Mouse (Mus musculus): ENCODE measurements around the gene Synpo2l. TPM values are rescaled to one million over a fixed set of nuclear protein-coding genes. Genes with fewer than 3 reads are reported as not detected.
A peak's percentile ranks its signal among the peaks of the same experiment; 100 is the strongest.

The Synpo2l gene
- polyA plus RNA-seq, 1 experiment from 2014 or later = 0.32 TPM

DNA sequence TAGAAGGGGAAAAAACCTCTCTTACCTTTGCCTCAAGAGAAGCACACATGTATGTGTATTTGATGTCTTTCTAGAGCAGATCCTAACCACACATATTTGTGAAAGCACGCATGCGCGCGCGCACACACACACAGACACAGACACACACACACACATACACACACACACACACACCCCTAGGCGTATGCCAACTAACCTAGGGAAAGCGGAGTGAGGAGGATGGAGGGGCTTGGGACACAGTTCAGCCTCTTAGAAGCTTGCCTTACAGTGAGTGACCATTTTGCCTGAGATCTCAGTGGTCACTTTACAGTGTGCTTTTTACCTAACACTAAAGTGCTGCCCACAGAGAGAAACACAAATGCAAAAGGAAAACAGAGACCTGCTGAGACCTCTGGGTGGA is 8.5 kb downstream of the Synpo2l start:
- Histone ChIP-seq H3K4me3 (replicated peaks; ENCODE audit: low read depth, low read length) (no peak overlapping the region), H3K4me2 (ENCODE audit: low read length) (no peak overlapping the region), H3K27me3 (ENCODE audit: insufficient read depth, low read length) (no peaks in the 10 kb centered on the region), H3K9me3 (replicated peaks; ENCODE audit: low read length) (no peaks in the 10 kb centered on the region), H3K36me3 (ENCODE audit: insufficient read depth, low read length) (no peaks in the 10 kb centered on the region), H3K9ac (ENCODE audit: low read depth, low read length) (no peak overlapping the region), H3K27ac (no peak overlapping the region), H3K4me1 (replicated peaks; ENCODE audit: insufficient read depth, low read length) (peaks cover 5% of the 10 kb centered on the region; the same call in 1 of the 2 replicates)
- ATAC-seq (replicated peaks; ENCODE audit: low FRiP score, low read depth) (no peak), DNase-seq (ENCODE audit: low spot score) (no peak)
- WGBS = 96% methylated on average over 7 of the region's 7 CpGs
- no peak for TF ChIP-seq CTCF (IDR thresholded peaks at IDR 0.05; ENCODE audit: low read depth)

DNA sequence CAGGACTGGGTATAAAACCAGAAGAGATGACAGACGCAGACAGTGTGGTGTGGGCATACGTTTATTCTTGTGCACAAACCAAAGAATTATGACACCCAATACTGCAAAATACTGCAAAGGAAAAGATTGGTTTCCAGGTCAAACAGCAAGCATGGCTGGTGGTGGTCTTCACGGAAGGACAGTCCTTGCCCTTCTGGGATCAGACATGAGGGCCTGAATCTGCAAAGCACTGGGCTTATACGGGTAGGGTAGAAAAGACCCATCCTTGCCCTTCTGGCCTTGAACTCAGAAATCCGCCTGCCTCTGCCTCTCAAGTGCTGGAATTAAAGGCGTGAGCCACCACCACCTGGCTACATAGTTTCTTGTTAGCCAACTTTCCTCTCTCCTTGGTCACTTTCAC is 9.3 kb downstream of the Synpo2l start:
- DNase-seq (ENCODE audit: low spot score) = no peak
- Histone ChIP-seq H3K27ac (no peak overlapping the region), H3K27me3 (ENCODE audit: insufficient read depth, low read length) (no peaks in the 10 kb centered on the region), H3K4me3 (replicated peaks; ENCODE audit: low read depth, low read length) (no peak overlapping the region), H3K4me1 (replicated peaks; ENCODE audit: insufficient read depth, low read length) (peaks cover 5% of the 10 kb centered on the region; the same call in 1 of the 2 replicates), H3K9ac (ENCODE audit: low read depth, low read length) (no peak overlapping the region), H3K36me3 (ENCODE audit: insufficient read depth, low read length) (no peaks in the 10 kb centered on the region), H3K9me3 (replicated peaks; ENCODE audit: low read length) (no peaks in the 10 kb centered on the region), H3K4me2 (ENCODE audit: low read length) (no peak overlapping the region)
- no peak for TF ChIP-seq CTCF (IDR thresholded peaks at IDR 0.05; ENCODE audit: low read depth)
- 81% methylated on average over 6 of the region's 6 CpGs for WGBS
- no peak for ATAC-seq (replicated peaks; ENCODE audit: low FRiP score, low read depth)

DNA sequence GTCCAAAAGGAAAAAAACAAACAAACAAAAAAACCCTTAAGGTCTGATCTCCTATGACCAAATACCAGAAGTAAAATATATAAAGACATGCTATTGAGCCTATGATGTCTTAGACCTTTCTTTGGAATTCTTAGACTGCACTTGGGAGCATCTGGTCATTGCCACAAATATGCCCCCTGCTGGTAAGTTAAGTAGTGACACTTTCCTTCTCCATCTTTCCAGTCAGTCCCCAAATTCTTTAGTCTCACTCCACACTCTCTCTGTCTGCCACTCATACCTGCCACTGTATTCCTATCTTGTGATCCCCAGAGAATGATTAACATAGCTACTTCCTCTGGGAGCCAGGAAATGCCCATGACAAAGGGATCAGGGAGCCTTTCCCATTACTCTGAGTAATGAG is 9.8 kb downstream of the Synpo2l start:
- no peak overlapping the region for H3K27ac ChIP-seq
- peaks cover 3% of the 10 kb centered on the region; the same call in 1 of the 2 replicates for H3K4me1 ChIP-seq (replicated peaks; ENCODE audit: insufficient read depth, low read length)
- no peaks in the 10 kb centered on the region for H3K27me3 ChIP-seq (ENCODE audit: insufficient read depth, low read length)
- DNase-seq (ENCODE audit: low spot score) = peak; percentile 89
- TF ChIP-seq CTCF (IDR thresholded peaks at IDR 0.05; ENCODE audit: low read depth) = peak; percentile 84
- H3K9ac ChIP-seq (ENCODE audit: low read depth, low read length) = no peak overlapping the region
- no peaks in the 10 kb centered on the region for H3K36me3 ChIP-seq (ENCODE audit: insufficient read depth, low read length)
- no peaks in the 10 kb centered on the region for H3K9me3 ChIP-seq (replicated peaks; ENCODE audit: low read length)
- ATAC-seq (replicated peaks; ENCODE audit: low FRiP score, low read depth) = no peak
- no peak overlapping the region for H3K4me2 ChIP-seq (ENCODE audit: low read length)
- no peak overlapping the region for H3K4me3 ChIP-seq (replicated peaks; ENCODE audit: low read depth, low read length)

DNA sequence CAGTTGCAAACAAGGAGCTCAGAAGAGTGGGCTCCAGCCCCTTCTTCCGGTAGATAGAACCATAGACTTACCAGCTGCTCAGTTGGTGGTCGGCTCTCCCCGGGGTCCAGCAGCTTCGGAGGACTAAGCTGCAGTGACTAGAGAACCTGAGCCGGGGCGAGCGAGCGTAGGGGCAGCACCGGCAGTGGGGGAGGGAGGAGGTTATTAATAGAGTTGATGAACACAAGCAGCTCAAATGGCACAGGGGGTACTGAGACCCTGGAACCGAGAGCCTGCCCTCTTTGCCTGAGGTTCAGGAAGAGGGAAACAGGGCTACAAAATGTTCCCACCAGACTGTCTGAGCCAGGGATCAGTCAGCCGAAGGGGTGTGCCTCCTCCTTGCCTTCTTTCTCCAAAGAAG is 11.8 kb downstream of the Synpo2l start, which contains the start of gene Myoz1:
TSS of gene Myoz1 (minus strand) at position 180 of the 400 bp plus-strand sequence.
- no peak within 1 kb of the TSS for H3K27ac ChIP-seq
- DNase-seq (ENCODE audit: low spot score) = peak; percentile 28

DNA sequence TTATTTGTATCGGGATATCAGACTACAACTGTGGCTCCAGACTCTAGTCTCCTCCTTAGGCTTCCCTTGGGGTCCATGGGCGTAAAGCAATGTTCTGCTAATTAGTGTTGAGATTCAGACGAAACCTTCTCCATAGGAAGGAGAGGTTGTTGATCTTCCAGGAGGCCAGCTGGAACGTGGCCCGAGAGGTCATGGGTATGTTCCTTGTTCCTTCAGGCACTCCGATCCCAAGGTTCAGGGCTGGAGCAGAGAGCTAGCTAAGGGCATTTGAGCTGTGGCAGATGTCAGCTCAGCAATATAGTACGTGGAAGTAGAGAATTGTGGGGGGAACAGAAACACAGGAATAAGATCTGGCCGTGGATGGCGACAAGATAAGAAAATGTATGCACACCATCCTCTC is 12.4 kb downstream of the Synpo2l start:
- no peak for TF ChIP-seq CTCF (IDR thresholded peaks at IDR 0.05; ENCODE audit: low read depth)
- DNase-seq (ENCODE audit: low spot score) (no peak), ATAC-seq (replicated peaks; ENCODE audit: low FRiP score, low read depth) (no peak)
- WGBS = 56% methylated on average over 9 of the region's 9 CpGs
- Histone ChIP-seq H3K27me3 (ENCODE audit: insufficient read depth, low read length) (no peaks in the 10 kb centered on the region), H3K27ac (no peak overlapping the region), H3K9me3 (replicated peaks; ENCODE audit: low read length) (no peaks in the 10 kb centered on the region), H3K4me3 (replicated peaks; ENCODE audit: low read depth, low read length) (no peak overlapping the region), H3K4me2 (ENCODE audit: low read length) (no peak overlapping the region), H3K9ac (ENCODE audit: low read depth, low read length) (no peak overlapping the region), H3K36me3 (ENCODE audit: insufficient read depth, low read length) (no peaks in the 10 kb centered on the region), H3K4me1 (replicated peaks; ENCODE audit: insufficient read depth, low read length) (peaks cover 2% of the 10 kb centered on the region; the same call in 1 of the 2 replicates)

More for the DNA sequence above, 11.8 kb downstream of the Synpo2l start, which contains the start of gene Myoz1:
- H3K9me3 ChIP-seq (replicated peaks; ENCODE audit: low read length) = no peaks in the 10 kb centered on the region
- no peaks in the 10 kb centered on the region for H3K27me3 ChIP-seq (ENCODE audit: insufficient read depth, low read length)
- 42% methylated on average over 11 of the region's 11 CpGs for WGBS
- H3K4me3 ChIP-seq (replicated peaks; ENCODE audit: low read depth, low read length) = no peak within 1 kb of the TSS
- no peak within 1 kb of the TSS for H3K4me2 ChIP-seq (ENCODE audit: low read length)
- H3K4me1 ChIP-seq (replicated peaks; ENCODE audit: insufficient read depth, low read length) = peaks cover 2% of the 10 kb centered on the region; the same call in 1 of the 2 replicates
- no peak for ATAC-seq (replicated peaks; ENCODE audit: low FRiP score, low read depth)
- no peaks in the 10 kb centered on the region for H3K36me3 ChIP-seq (ENCODE audit: insufficient read depth, low read length)
- 0 out of 2 replicates have a peak within 1 kb of the TSS, but pooled peaks have one; percentile 18 for H3K9ac ChIP-seq (ENCODE audit: low read depth, low read length)
- no peak for TF ChIP-seq CTCF (IDR thresholded peaks at IDR 0.05; ENCODE audit: low read depth)

DNA sequence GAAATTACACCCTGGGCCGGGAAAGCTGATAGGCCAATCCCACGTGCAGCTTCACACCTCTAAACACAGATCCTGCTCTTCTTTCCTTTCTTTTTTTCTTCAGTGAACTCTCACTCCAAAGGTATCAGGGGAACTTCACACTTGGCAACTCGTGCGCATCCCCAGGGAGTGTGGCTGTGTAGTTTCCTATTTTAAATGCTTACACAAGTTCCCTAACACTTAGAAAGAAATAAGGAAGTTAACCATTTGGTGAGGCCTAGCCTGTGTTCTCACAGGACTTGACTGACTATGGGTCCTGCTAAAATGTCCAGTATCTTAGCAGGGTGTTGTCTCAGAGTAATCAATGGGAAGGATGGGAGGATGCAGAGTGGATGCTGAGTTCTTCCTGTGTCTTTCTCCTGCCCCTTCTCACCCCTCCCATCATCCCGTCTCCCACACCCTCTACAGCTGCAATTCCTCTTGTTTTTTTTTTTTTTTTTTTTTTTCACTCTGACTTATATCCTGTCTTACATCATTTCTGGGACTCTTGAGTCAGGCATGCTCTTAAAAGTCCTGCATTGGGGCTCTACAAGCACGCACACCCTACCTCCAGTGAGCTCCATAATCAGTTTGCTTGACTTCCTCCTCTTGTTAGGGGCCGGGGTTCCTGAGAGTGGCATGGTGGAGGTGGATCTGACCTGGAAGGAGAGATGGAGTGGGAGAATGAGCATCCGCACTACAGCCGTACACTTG is 13.3 kb downstream of the Synpo2l start:
- 52% methylated on average over 9 of the region's 9 CpGs for WGBS
- no peak for DNase-seq (ENCODE audit: low spot score)
- ATAC-seq (replicated peaks; ENCODE audit: low FRiP score, low read depth) = no peak
- H3K4me1 ChIP-seq (replicated peaks; ENCODE audit: insufficient read depth, low read length) = no peaks in the 10 kb centered on the region; the same call in 1 of the 2 replicates
- no peak for TF ChIP-seq CTCF (IDR thresholded peaks at IDR 0.05; ENCODE audit: low read depth)
- no peaks in the 10 kb centered on the region for H3K27me3 ChIP-seq (ENCODE audit: insufficient read depth, low read length)
- H3K4me3 ChIP-seq (replicated peaks; ENCODE audit: low read depth, low read length) = no peak overlapping the region
- H3K4me2 ChIP-seq (ENCODE audit: low read length) = no peak overlapping the region
- no peaks in the 10 kb centered on the region for H3K9me3 ChIP-seq (replicated peaks; ENCODE audit: low read length)
- H3K36me3 ChIP-seq (ENCODE audit: insufficient read depth, low read length) = no peaks in the 10 kb centered on the region
- H3K27ac ChIP-seq = no peak overlapping the region
- H3K9ac ChIP-seq (ENCODE audit: low read depth, low read length) = no peak overlapping the region
